Mouse (Mus musculus) retina, postnatal 7 days (tissue): ENCODE results near the gene Gfm2.
A peak's percentile ranks its signal among the peaks of the same experiment; 100 is the strongest.
"Not testable (repeated sequence)": the region's sequence is repeated elsewhere in the genome, so short reads cannot be mapped to it uniquely, and the experiment has no call there.

Source experiments
- DNase-seq: peaks from one replicate; pipeline ENCODE4 v3.0.0-alpha.2; 2012; ENCODE audit warnings: low read depth, low spot score

Gene Gfm2

GRCm38 (mm10) chr13:97137466-97138400 lies at the start of gene Gfm2, which contains the start of gene Nsa2:
Gene Gfm2 (plus strand): TSS chr13:97137937.
Gene Nsa2 (minus strand): TSS chr13:97137937.
- peak; percentile 88 for DNase-seq

- DNase-seq: peak; percentile 61
Observed at GRCm38 (mm10) chr13:97088183-97088582, 49.6 kb upstream of the Gfm2 start.

GRCm38 (mm10) chr13:97095726-97096125 lies 42.0 kb upstream of the Gfm2 start:
- no peak for DNase-seq

GRCm38 (mm10) chr13:97099187-97099852 lies 38.4 kb upstream of the Gfm2 start, which contains the start of gene Gm6169:
Gene Gm6169 (minus strand): TSS chr13:97099237.
- DNase-seq: peak; percentile 67

GRCm38 (mm10) chr13:97104996-97105395 lies 32.7 kb upstream of the Gfm2 start:
- no peak for DNase-seq

- DNase-seq: not testable (repeated sequence)
Observed at GRCm38 (mm10) chr13:97107721-97108120, 30.0 kb upstream of the Gfm2 start.

GRCm38 (mm10) chr13:97109046-97109445 lies 28.7 kb upstream of the Gfm2 start:
- DNase-seq: no peak

GRCm38 (mm10) chr13:97121341-97121740 lies 16.4 kb upstream of the Gfm2 start:
- DNase-seq: no peak

GRCm38 (mm10) chr13:97129654-97130053 lies 8.1 kb upstream of the Gfm2 start:
- DNase-seq: not testable (repeated sequence)

GRCm38 (mm10) chr13:97130413-97130812 lies 7.3 kb upstream of the Gfm2 start:
- not testable (repeated sequence) for DNase-seq

GRCm38 (mm10) chr13:97138404-97138931 lies 731 bp downstream of the Gfm2 start:
- DNase-seq: not testable (repeated sequence)

GRCm38 (mm10) chr13:97142321-97142720 lies 4.6 kb downstream of the Gfm2 start:
- DNase-seq: no peak

- peak; percentile 25 for DNase-seq
Observed at GRCm38 (mm10) chr13:97145834-97146233, 8.1 kb downstream of the Gfm2 start.

GRCm38 (mm10) chr13:97175520-97176264 lies 38.0 kb downstream of the Gfm2 start:
- DNase-seq: no peak

- DNase-seq: peak; percentile 9
Observed at GRCm38 (mm10) chr13:97176731-97177130, 39.0 kb downstream of the Gfm2 start.

GRCm38 (mm10) chr13:97178943-97179342 lies 41.2 kb downstream of the Gfm2 start:
- no peak for DNase-seq

- DNase-seq: no peak
Observed at GRCm38 (mm10) chr13:97180113-97180828, 42.5 kb downstream of the Gfm2 start.

GRCm38 (mm10) chr13:97182821-97183220 lies 45.1 kb downstream of the Gfm2 start:
- DNase-seq: no peak

GRCm38 (mm10) chr13:97184168-97184567 lies 46.4 kb downstream of the Gfm2 start:
- no peak for DNase-seq

- DNase-seq: no peak
Observed at GRCm38 (mm10) chr13:97184656-97185055, 46.9 kb downstream of the Gfm2 start.

GRCm38 (mm10) chr13:97186346-97186745 lies 48.6 kb downstream of the Gfm2 start:
- no peak for DNase-seq
